Mouse (Mus musculus): ENCODE measurements around the gene 1700007K13Rik.
"Not testable (repeated sequence)": the region's sequence is repeated elsewhere in the genome, so short reads cannot be mapped to it uniquely, and the experiment has no call there.

Gene 1700007K13Rik

GRCm38 (mm10) chr2:28465836-28466518 is at the start of gene 1700007K13Rik:
1700007K13Rik (minus strand) TSS chr2:28466332.
- DNase-seq: peak; percentile 60

GRCm38 (mm10) chr2:28514489-28514888 is 48.4 kb upstream of the 1700007K13Rik start:
- peak; percentile 86 for DNase-seq

GRCm38 (mm10) chr2:28513431-28514370 is 47.6 kb upstream of the 1700007K13Rik start:
- peak; percentile 35 for DNase-seq

- peak; percentile 57 for DNase-seq
Measured at GRCm38 (mm10) chr2:28512798-28513401, 46.8 kb upstream of the 1700007K13Rik start, which contains the start of gene Ralgds. Ralgds (plus strand) TSS chr2:28513125.

- DNase-seq: not testable (repeated sequence)
Measured at GRCm38 (mm10) chr2:28511600-28511999, 45.5 kb upstream of the 1700007K13Rik start.

GRCm38 (mm10) chr2:28506291-28506690 is 40.2 kb upstream of the 1700007K13Rik start:
- DNase-seq: no peak

- DNase-seq: no peak
Measured at GRCm38 (mm10) chr2:28505795-28506194, 39.7 kb upstream of the 1700007K13Rik start, which contains the start of gene Gm10134. Gm10134 (plus strand) TSS chr2:28506095.

- DNase-seq: no peak
Measured at GRCm38 (mm10) chr2:28504676-28505075, 38.5 kb upstream of the 1700007K13Rik start.

GRCm38 (mm10) chr2:28502987-28503386 is 36.9 kb upstream of the 1700007K13Rik start:
- DNase-seq: no peak

GRCm38 (mm10) chr2:28498431-28498830 is 32.3 kb upstream of the 1700007K13Rik start:
- DNase-seq: no peak

- DNase-seq: no peak
Measured at GRCm38 (mm10) chr2:28497561-28497960, 31.4 kb upstream of the 1700007K13Rik start.

- no peak for DNase-seq
Measured at GRCm38 (mm10) chr2:28496671-28497070, 30.5 kb upstream of the 1700007K13Rik start, which contains the start of gene Gbgt1. Gbgt1 (plus strand) TSS chr2:28496891.

- no peak for DNase-seq
Measured at GRCm38 (mm10) chr2:28495801-28496595, 29.9 kb upstream of the 1700007K13Rik start.

GRCm38 (mm10) chr2:28495207-28495756 is 29.1 kb upstream of the 1700007K13Rik start:
- DNase-seq: no peak

- no peak for DNase-seq
Measured at GRCm38 (mm10) chr2:28494521-28494920, 28.4 kb upstream of the 1700007K13Rik start.

GRCm38 (mm10) chr2:28483861-28484260 is 17.7 kb upstream of the 1700007K13Rik start:
- no peak for DNase-seq

GRCm38 (mm10) chr2:28479208-28480204 is 13.4 kb upstream of the 1700007K13Rik start:
- DNase-seq: no peak

- DNase-seq: not testable (repeated sequence)
Measured at GRCm38 (mm10) chr2:28477993-28478392, 11.9 kb upstream of the 1700007K13Rik start.

- DNase-seq: not testable (repeated sequence)
Measured at GRCm38 (mm10) chr2:28472011-28472410, 5.9 kb upstream of the 1700007K13Rik start.

- DNase-seq: no peak
Measured at GRCm38 (mm10) chr2:28470591-28470990, 4.5 kb upstream of the 1700007K13Rik start.

GRCm38 (mm10) chr2:28469461-28469860 is 3.3 kb upstream of the 1700007K13Rik start:
- DNase-seq: no peak

Measured in thymus, postnatal 25 days (tissue).